Mouse (Mus musculus) G1E (cell line): ENCODE data around the gene Itgb6.

Experiments used
- CTCF ChIP-seq: IDR thresholded peaks from 2 replicates; pipeline ENCODE4 v1.5.1; 2012; ENCODE audit warnings: low read depth, low read length, inconsistent platforms, mixed read lengths
- GATA1 ChIP-seq: IDR thresholded peaks from 2 replicates; pipeline ENCODE4 v1.6.1; 2012; ENCODE audit warnings: borderline replicate concordance, low read length, inconsistent platforms, mixed read lengths
- GATA2 ChIP-seq: IDR thresholded peaks from 2 replicates; pipeline ENCODE4 v1.6.1; 2012; ENCODE audit warnings: low read depth, low read length, inconsistent platforms, borderline replicate concordance
- POLR2AphosphoS5 ChIP-seq: IDR thresholded peaks from 2 replicates; pipeline ENCODE4 v1.6.1; 2012; ENCODE audit warnings: low read depth, low read length, inconsistent platforms; ENCODE audit not compliant: insufficient replicate concordance
- TAL1 ChIP-seq: conservative IDR thresholded peaks from 2 replicates; pipeline ENCODE4 v1.6.1; 2012; ENCODE audit warnings: low read depth, low read length, inconsistent platforms, mixed read lengths

GRCm38 (mm10) chr2:60627515-60627914 is 94.9 kb downstream of the Itgb6 start:
- no peak for TF ChIP-seq CTCF
- no peak for TF ChIP-seq GATA1
- no peak for TF ChIP-seq TAL1
- TF ChIP-seq POLR2AphosphoS5, result no peak
- TF ChIP-seq GATA2, result no peak
